In the genomic region with DNA sequence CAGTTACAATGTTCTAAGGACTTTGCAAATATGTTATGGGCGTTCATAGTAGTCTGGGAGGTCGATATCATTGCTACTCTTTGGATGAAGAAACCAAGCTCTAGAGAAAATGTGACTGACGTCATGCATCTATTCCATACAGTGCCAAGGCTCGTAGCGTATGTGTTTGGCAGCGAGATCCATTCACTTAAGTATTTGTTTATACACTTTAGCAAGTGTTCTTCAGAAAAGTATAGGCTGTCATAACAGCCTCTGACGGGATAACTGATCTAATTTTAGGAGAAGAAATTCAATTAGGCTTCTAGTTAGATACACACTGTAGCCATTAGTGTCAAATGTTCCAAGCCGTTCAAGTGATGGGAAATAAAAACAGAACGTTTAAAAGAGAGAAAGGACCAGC, we compare ENCODE assay signal across 16 mouse cellular contexts. TPM values are rescaled to one million over a fixed set of nuclear protein-coding genes. Genes with fewer than 3 reads are reported as not detected.
A peak's percentile ranks its signal among the peaks of the same experiment; 100 is the strongest.
DNase-seq lines count a peak whose midpoint lies in the region; ATAC-seq and TF ChIP-seq lines count a peak whose summit lies in the region.
"Had no signal": no experiment of that assay in that cellular context is flagged by ENCODE, and none has a peak within 500 bp of the region (broad histone marks: within the 10 kb centered on the region; RNA-seq: fewer than 3 reads in every experiment).

No protein-coding gene starts in this region.

- H3K36me3 ChIP-seq in forebrain, embryonic 15.5 days, result no peaks in the 10 kb centered on the region
- no peaks in the 10 kb centered on the region for H3K36me3 ChIP-seq in forebrain, embryonic 10.5 days (replicated peaks)
- no peaks in the 10 kb centered on the region for H3K36me3 ChIP-seq in lung, embryonic 14.5 days (ENCODE audit: insufficient read depth)
- H3K36me3 ChIP-seq in stomach, embryonic 16.5 days (ENCODE audit: control insufficient read depth, insufficient read depth, low read length), result no peaks in the 10 kb centered on the region
- H3K36me3 ChIP-seq in stomach, postnatal 0 days (ENCODE audit: control insufficient read depth, insufficient read depth, low read length), result no peaks in the 10 kb centered on the region
- H3K36me3 ChIP-seq in kidney, embryonic 14.5 days (ENCODE audit: control insufficient read depth, insufficient read depth, low read length), result no peaks in the 10 kb centered on the region
- H3K36me3 ChIP-seq: heart, embryonic 13.5 days; hindbrain, embryonic 15.5 days had no signal

- no peak for TF ChIP-seq EP300 in stomach, postnatal 0 days (optimal IDR thresholded peaks at IDR 0.05)

- TF ChIP-seq CTCF in lung, embryonic 14.5 days (IDR thresholded peaks at IDR 0.05; ENCODE audit: low read depth), result no peak
- TF ChIP-seq CTCF in stomach, postnatal 0 days (IDR thresholded peaks at IDR 0.05; ENCODE audit: low read depth), result no peak

- H3K27ac ChIP-seq in forebrain, embryonic 15.5 days (replicated peaks), result no peak overlapping the region
- no peak overlapping the region for H3K27ac ChIP-seq in forebrain, embryonic 10.5 days
- H3K27ac ChIP-seq in lung, embryonic 14.5 days (ENCODE audit: low read depth), result no peak overlapping the region
- H3K27ac ChIP-seq in stomach, embryonic 16.5 days (ENCODE audit: low read length), result no peak overlapping the region
- H3K27ac ChIP-seq in stomach, postnatal 0 days (replicated peaks), result no peak overlapping the region
- H3K27ac ChIP-seq in kidney, embryonic 14.5 days (ENCODE audit: low read depth, low read length), result no peak overlapping the region
- H3K27ac ChIP-seq: heart, embryonic 13.5 days; hindbrain, embryonic 15.5 days had no signal

- no peaks in the 10 kb centered on the region for H3K9me3 ChIP-seq in forebrain, embryonic 15.5 days
- no peaks in the 10 kb centered on the region for H3K9me3 ChIP-seq in forebrain, embryonic 10.5 days
- H3K9me3 ChIP-seq in lung, embryonic 14.5 days (ENCODE audit: low read depth, low read length), result no peaks in the 10 kb centered on the region
- no peaks in the 10 kb centered on the region for H3K9me3 ChIP-seq in stomach, embryonic 16.5 days (replicated peaks; ENCODE audit: control insufficient read depth, low read length)
- no peaks in the 10 kb centered on the region for H3K9me3 ChIP-seq in stomach, postnatal 0 days (ENCODE audit: control insufficient read depth, low read length)
- H3K9me3 ChIP-seq in kidney, embryonic 14.5 days (ENCODE audit: control insufficient read depth, low read length), result no peaks in the 10 kb centered on the region
- H3K9me3 ChIP-seq: heart, embryonic 13.5 days; hindbrain, embryonic 15.5 days had no signal

- DNase-seq in forebrain, embryonic 10.5 days (ENCODE audit: extremely low spot score, low spot score), result no peak
- DNase-seq in lung, embryonic 14.5 days, result peak; percentile 72
- DNase-seq in lung, postnatal 10 days, result no peak
- no peak for DNase-seq in stomach, postnatal 0 days (ENCODE audit: low spot score)
- DNase-seq: adrenal gland, adult 2 months; adrenal gland, postnatal 25 days; cerebellum, adult 2 months; cerebellum, postnatal 10 days; gastrocnemius, postnatal 36 days; heart, postnatal 36 days had no signal

- no peaks in the 10 kb centered on the region for H3K4me1 ChIP-seq in forebrain, embryonic 15.5 days
- no peaks in the 10 kb centered on the region for H3K4me1 ChIP-seq in forebrain, embryonic 10.5 days
- peaks cover 6% of the 10 kb centered on the region; the same call in 1 of the 2 replicates for H3K4me1 ChIP-seq in lung, embryonic 14.5 days (ENCODE audit: insufficient read depth)
- no peaks in the 10 kb centered on the region for H3K4me1 ChIP-seq in stomach, embryonic 16.5 days (ENCODE audit: control insufficient read depth, insufficient read depth, low read length)
- H3K4me1 ChIP-seq in stomach, postnatal 0 days (replicated peaks; ENCODE audit: control insufficient read depth, insufficient read depth), result no peaks in the 10 kb centered on the region
- no peaks in the 10 kb centered on the region for H3K4me1 ChIP-seq in kidney, embryonic 14.5 days (ENCODE audit: control insufficient read depth, insufficient read depth, low read length)
- H3K4me1 ChIP-seq: hindbrain, embryonic 15.5 days had no signal

- no peak overlapping the region for H3K4me3 ChIP-seq in forebrain, embryonic 15.5 days
- no peak overlapping the region for H3K4me3 ChIP-seq in forebrain, embryonic 10.5 days
- no peak overlapping the region for H3K4me3 ChIP-seq in lung, embryonic 14.5 days (ENCODE audit: low read depth, low read length)
- H3K4me3 ChIP-seq in stomach, embryonic 16.5 days (replicated peaks; ENCODE audit: low read length), result no peak overlapping the region
- no peak overlapping the region for H3K4me3 ChIP-seq in stomach, postnatal 0 days (ENCODE audit: low read depth, low read length)
- H3K4me3 ChIP-seq in kidney, embryonic 14.5 days (ENCODE audit: low read length), result no peak overlapping the region
- H3K4me3 ChIP-seq: heart, embryonic 13.5 days; hindbrain, embryonic 15.5 days had no signal

- no peaks in the 10 kb centered on the region for H3K27me3 ChIP-seq in forebrain, embryonic 15.5 days
- H3K27me3 ChIP-seq in forebrain, embryonic 10.5 days (ENCODE audit: poor library complexity, severe bottlenecking), result no peaks in the 10 kb centered on the region
- H3K27me3 ChIP-seq in lung, embryonic 14.5 days (ENCODE audit: insufficient read depth, low read length), result no peaks in the 10 kb centered on the region
- no peaks in the 10 kb centered on the region for H3K27me3 ChIP-seq in stomach, embryonic 16.5 days (ENCODE audit: control insufficient read depth, insufficient read depth, low read length)
- H3K27me3 ChIP-seq in stomach, postnatal 0 days (ENCODE audit: control insufficient read depth, insufficient read depth, low read length), result no peaks in the 10 kb centered on the region
- H3K27me3 ChIP-seq in kidney, embryonic 14.5 days (ENCODE audit: control insufficient read depth, insufficient read depth, low read length), result no peaks in the 10 kb centered on the region
- H3K27me3 ChIP-seq: CH12.LX; heart, embryonic 13.5 days; hindbrain, embryonic 15.5 days had no signal

- H3K4me2 ChIP-seq in forebrain, embryonic 15.5 days (replicated peaks), result no peak overlapping the region
- no peak overlapping the region for H3K4me2 ChIP-seq in lung, embryonic 14.5 days
- H3K4me2 ChIP-seq in stomach, embryonic 16.5 days (ENCODE audit: low read depth, low read length), result no peak overlapping the region
- no peak overlapping the region for H3K4me2 ChIP-seq in stomach, postnatal 0 days (replicated peaks; ENCODE audit: low read depth)
- H3K4me2 ChIP-seq in kidney, embryonic 14.5 days (replicated peaks; ENCODE audit: low read depth, low read length), result no peak overlapping the region
- H3K4me2 ChIP-seq: heart, embryonic 13.5 days; hindbrain, embryonic 15.5 days had no signal

- WGBS in forebrain, embryonic 15.5 days, result 66% methylated on average over 9 of the region's 9 CpGs
- 86% methylated on average over 9 of the region's 9 CpGs for WGBS in forebrain, embryonic 10.5 days
- WGBS in lung, embryonic 14.5 days, result 35% methylated on average over 9 of the region's 9 CpGs
- WGBS in stomach, embryonic 16.5 days, result 47% methylated on average over 9 of the region's 9 CpGs
- WGBS in stomach, postnatal 0 days, result 46% methylated on average over 9 of the region's 9 CpGs
- WGBS in kidney, embryonic 14.5 days, result 84% methylated on average over 9 of the region's 9 CpGs

- no peak overlapping the region for H3K9ac ChIP-seq in forebrain, embryonic 15.5 days (replicated peaks)
- no peak overlapping the region for H3K9ac ChIP-seq in lung, embryonic 14.5 days
- H3K9ac ChIP-seq in stomach, embryonic 16.5 days (ENCODE audit: low read length), result no peak overlapping the region
- no peak overlapping the region for H3K9ac ChIP-seq in stomach, postnatal 0 days (ENCODE audit: low read length)
- H3K9ac ChIP-seq in kidney, embryonic 14.5 days (ENCODE audit: low read depth, low read length), result no peak overlapping the region
- H3K9ac ChIP-seq: heart, embryonic 13.5 days; hindbrain, embryonic 15.5 days had no signal

- 0 out of 2 replicates have a peak, but pooled peaks have one; percentile 41 for ATAC-seq in forebrain, embryonic 15.5 days (replicated peaks)
- peak; percentile 16 for ATAC-seq in lung, embryonic 14.5 days (ENCODE audit: insufficient read depth)
- peak; percentile 27; the same call in 1 of the 2 replicates for ATAC-seq in stomach, embryonic 16.5 days (ENCODE audit: insufficient read depth, low FRiP score)
- ATAC-seq in stomach, postnatal 0 days (ENCODE audit: low FRiP score, low TSS enrichment), result no peak; the same call in 1 of the 2 replicates
- ATAC-seq in kidney, embryonic 14.5 days (ENCODE audit: low FRiP score, low TSS enrichment), result no peak

RNA-seq across cellular contexts. Expression of gene Sgms2, which starts 32.5 kb away (rescaled TPM):
- 0.47 and 1.1 TPM in 2 replicates for polyA plus RNA-seq in forebrain, embryonic 15.5 days (2015; fragmentation: Nextera tagmentation; extraction: Ambion mirVana)
- polyA plus RNA-seq in forebrain, embryonic 10.5 days (2016; fragmentation: Nextera tagmentation; extraction: Ambion mirVana), result 0.97 and 1.0 TPM in 2 replicates
- polyA plus RNA-seq in lung, embryonic 14.5 days (2014; fragmentation: Nextera tagmentation; extraction: Ambion mirVana), result 2.1 and 3.1 TPM in 2 replicates
- polyA plus RNA-seq in stomach, embryonic 16.5 days (2015; fragmentation: Nextera tagmentation; extraction: Ambion mirVana), result 11.0 and 12.1 TPM in 2 replicates
- polyA plus RNA-seq in stomach, postnatal 0 days (2015; fragmentation: Nextera tagmentation; extraction: Ambion mirVana), result 9.1 and 10.8 TPM in 2 replicates
- polyA plus RNA-seq in kidney, embryonic 14.5 days (2014; fragmentation: Nextera tagmentation; extraction: Ambion mirVana), result 8.9 and 12.5 TPM in 2 replicates

RNA-seq across cellular contexts. Expression of gene Papss1, which starts 40.8 kb away (rescaled TPM):
- 123 and 126 TPM in 2 replicates for polyA plus RNA-seq in forebrain, embryonic 15.5 days (2015; fragmentation: Nextera tagmentation; extraction: Ambion mirVana)
- polyA plus RNA-seq in forebrain, embryonic 10.5 days (2016; fragmentation: Nextera tagmentation; extraction: Ambion mirVana), result 61.1 and 63.1 TPM in 2 replicates
- 98.6 and 99.2 TPM in 2 replicates for polyA plus RNA-seq in lung, embryonic 14.5 days (2014; fragmentation: Nextera tagmentation; extraction: Ambion mirVana)
- polyA plus RNA-seq in stomach, embryonic 16.5 days (2015; fragmentation: Nextera tagmentation; extraction: Ambion mirVana), result 103 and 109 TPM in 2 replicates
- polyA plus RNA-seq in stomach, postnatal 0 days (2015; fragmentation: Nextera tagmentation; extraction: Ambion mirVana), result 54.3 and 56.6 TPM in 2 replicates
- 70.3 and 96.0 TPM in 2 replicates for polyA plus RNA-seq in kidney, embryonic 14.5 days (2014; fragmentation: Nextera tagmentation; extraction: Ambion mirVana)

Comparison
In these comparisons a context has a peak if more than half of its experiments do, and no peak if none do; other contexts are left out.
1. ATAC-seq: peak in forebrain, embryonic 15.5 days (single experiment), lung, embryonic 14.5 days (single experiment) and stomach, embryonic 16.5 days (single experiment); none in stomach, postnatal 0 days (single experiment) and kidney, embryonic 14.5 days (single experiment).